Mouse (Mus musculus): ENCODE data around the gene Ctrl. TPM values are rescaled to one million over a fixed set of nuclear protein-coding genes. Genes with fewer than 3 reads are reported as not detected.

Gene Ctrl
- polyA plus RNA-seq, 1 experiment, result 1.5 TPM

GRCm38 (mm10) chr8:105959350-105959749 is 25.7 kb upstream of the Ctrl start:
- DNase-seq, result peak; percentile 88
- H3K27ac ChIP-seq (ENCODE audit: insufficient read depth, low read depth, low read length), result no peak overlapping the region
- WGBS, result 30% methylated on average over 7 of the region's 7 CpGs
- no peaks in the 10 kb centered on the region for H3K27me3 ChIP-seq (replicated peaks; ENCODE audit: control insufficient read depth, insufficient read depth, low read length)
- no peak overlapping the region for H3K4me3 ChIP-seq (ENCODE audit: insufficient read depth, low read depth, low read length)
- no peaks in the 10 kb centered on the region for H3K36me3 ChIP-seq (ENCODE audit: control insufficient read depth, insufficient read depth, low read length)
- TF ChIP-seq CTCF (conservative IDR thresholded peaks at IDR 0.05; ENCODE audit: insufficient read depth, insufficient read length, low read depth, low read length), result no peak
- no peak for TF ChIP-seq POLR2A (IDR thresholded peaks at IDR 0.05; ENCODE audit: low read depth, low read length)
- H3K4me1 ChIP-seq (ENCODE audit: control insufficient read depth, insufficient read depth, low read length), result peaks cover 8% of the 10 kb centered on the region

GRCm38 (mm10) chr8:105957813-105958212 is 24.2 kb upstream of the Ctrl start:
- no peak overlapping the region for H3K4me3 ChIP-seq (ENCODE audit: insufficient read depth, low read depth, low read length)
- WGBS, result 47% methylated on average over 3 of the region's 4 CpGs
- H3K27me3 ChIP-seq (replicated peaks; ENCODE audit: control insufficient read depth, insufficient read depth, low read length), result no peaks in the 10 kb centered on the region
- peaks cover 4% of the 10 kb centered on the region; the same call in 1 of the 2 replicates for H3K4me1 ChIP-seq (ENCODE audit: control insufficient read depth, insufficient read depth, low read length)
- peak; percentile 84 for DNase-seq
- H3K36me3 ChIP-seq (ENCODE audit: control insufficient read depth, insufficient read depth, low read length), result no peaks in the 10 kb centered on the region
- peak overlapping the region; percentile 6; the same call in 1 of the 2 replicates for H3K27ac ChIP-seq (ENCODE audit: insufficient read depth, low read depth, low read length)
- TF ChIP-seq POLR2A (IDR thresholded peaks at IDR 0.05; ENCODE audit: low read depth, low read length) (no peak), CTCF (conservative IDR thresholded peaks at IDR 0.05; ENCODE audit: insufficient read depth, insufficient read length, low read depth, low read length) (peak; percentile 31; the same call in 1 of the 2 replicates)

DNA sequence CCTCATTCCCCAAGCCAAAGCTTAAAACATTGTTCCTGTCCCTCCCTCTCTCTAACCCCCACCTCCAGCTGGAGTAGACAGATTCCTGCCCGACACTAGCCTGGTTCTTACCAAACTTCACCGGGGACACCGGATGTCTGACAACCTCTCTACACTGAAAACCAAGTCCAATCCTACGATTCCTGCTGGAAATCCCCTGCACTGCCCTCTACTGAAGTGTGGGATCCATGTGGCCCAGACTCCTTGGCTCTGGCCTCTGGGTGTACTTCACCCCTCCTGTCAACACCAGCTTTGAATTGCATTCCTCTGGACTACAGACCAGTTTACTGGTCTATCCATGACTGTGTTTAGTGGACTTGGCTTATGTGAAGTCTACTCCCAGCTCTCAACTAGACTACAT is 22.9 kb upstream of the Ctrl start:
- DNase-seq, result no peak
- Histone ChIP-seq H3K36me3 (ENCODE audit: control insufficient read depth, insufficient read depth, low read length) (no peaks in the 10 kb centered on the region), H3K4me1 (ENCODE audit: control insufficient read depth, insufficient read depth, low read length) (peaks cover 4% of the 10 kb centered on the region; the same call in 1 of the 2 replicates), H3K4me3 (ENCODE audit: insufficient read depth, low read depth, low read length) (no peak overlapping the region), H3K27me3 (replicated peaks; ENCODE audit: control insufficient read depth, insufficient read depth, low read length) (no peaks in the 10 kb centered on the region), H3K27ac (ENCODE audit: insufficient read depth, low read depth, low read length) (no peak overlapping the region)
- 82% methylated on average over 4 of the region's 4 CpGs for WGBS
- TF ChIP-seq CTCF (conservative IDR thresholded peaks at IDR 0.05; ENCODE audit: insufficient read depth, insufficient read length, low read depth, low read length), result no peak
- no peak for TF ChIP-seq POLR2A (IDR thresholded peaks at IDR 0.05; ENCODE audit: low read depth, low read length)

GRCm38 (mm10) chr8:105951057-105951659 is 17.5 kb upstream of the Ctrl start:
- TF ChIP-seq CTCF (conservative IDR thresholded peaks at IDR 0.05; ENCODE audit: insufficient read depth, insufficient read length, low read depth, low read length) (no peak), POLR2A (IDR thresholded peaks at IDR 0.05; ENCODE audit: low read depth, low read length) (no peak)
- WGBS, result 22% methylated on average over 7 of the region's 7 CpGs
- DNase-seq, result peak; percentile 64
- Histone ChIP-seq H3K4me3 (ENCODE audit: insufficient read depth, low read depth, low read length) (no peak overlapping the region), H3K27me3 (replicated peaks; ENCODE audit: control insufficient read depth, insufficient read depth, low read length) (no peaks in the 10 kb centered on the region), H3K4me1 (ENCODE audit: control insufficient read depth, insufficient read depth, low read length) (peaks cover 6% of the 10 kb centered on the region; the same call in 1 of the 2 replicates), H3K36me3 (ENCODE audit: control insufficient read depth, insufficient read depth, low read length) (no peaks in the 10 kb centered on the region), H3K27ac (ENCODE audit: insufficient read depth, low read depth, low read length) (peak overlapping the region; percentile 66)

DNA sequence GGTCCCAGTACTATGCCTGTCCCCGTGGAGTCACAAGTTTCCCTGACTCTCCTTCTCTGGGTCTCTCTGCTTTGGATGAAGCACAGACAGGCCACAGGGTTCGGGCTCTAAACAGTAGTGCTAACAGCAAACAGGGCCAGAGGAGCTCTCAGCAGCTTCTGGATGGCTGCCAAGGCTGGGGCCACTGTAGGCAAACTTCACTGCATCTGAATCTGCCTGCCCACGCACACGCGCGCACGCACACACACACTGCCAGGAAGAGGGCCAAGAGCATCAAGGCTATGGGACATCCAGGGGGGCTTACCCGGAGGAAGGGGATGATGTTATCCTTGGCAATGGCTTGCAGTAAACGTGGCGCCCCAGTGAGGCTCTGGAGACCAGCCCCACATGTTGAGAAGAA is 15.7 kb upstream of the Ctrl start:
- no peaks in the 10 kb centered on the region for H3K36me3 ChIP-seq (ENCODE audit: control insufficient read depth, insufficient read depth, low read length)
- TF ChIP-seq CTCF (conservative IDR thresholded peaks at IDR 0.05; ENCODE audit: insufficient read depth, insufficient read length, low read depth, low read length) (no peak), POLR2A (IDR thresholded peaks at IDR 0.05; ENCODE audit: low read depth, low read length) (no peak)
- H3K27ac ChIP-seq (ENCODE audit: insufficient read depth, low read depth, low read length), result no peak overlapping the region
- no peaks in the 10 kb centered on the region for H3K27me3 ChIP-seq (replicated peaks; ENCODE audit: control insufficient read depth, insufficient read depth, low read length)
- peaks cover 6% of the 10 kb centered on the region; the same call in 1 of the 2 replicates for H3K4me1 ChIP-seq (ENCODE audit: control insufficient read depth, insufficient read depth, low read length)
- H3K4me3 ChIP-seq (ENCODE audit: insufficient read depth, low read depth, low read length), result no peak overlapping the region
- DNase-seq, result peak; percentile 21
- 63% methylated on average over 10 of the region's 10 CpGs for WGBS

GRCm38 (mm10) chr8:105943321-105943739 is 9.7 kb upstream of the Ctrl start, which contains the start of gene Lcat:
TSS of gene Lcat (minus strand) at chr8:105943382.
- WGBS, result 91% methylated on average over 8 of the region's 8 CpGs
- H3K4me3 ChIP-seq (ENCODE audit: insufficient read depth, low read depth, low read length), result no peak within 1 kb of the TSS
- H3K27ac ChIP-seq (ENCODE audit: insufficient read depth, low read depth, low read length), result no peak within 1 kb of the TSS
- H3K36me3 ChIP-seq (ENCODE audit: control insufficient read depth, insufficient read depth, low read length), result no peaks in the 10 kb centered on the region
- DNase-seq, result no peak
- H3K27me3 ChIP-seq (replicated peaks; ENCODE audit: control insufficient read depth, insufficient read depth, low read length), result no peaks in the 10 kb centered on the region
- no peak for TF ChIP-seq CTCF (conservative IDR thresholded peaks at IDR 0.05; ENCODE audit: insufficient read depth, insufficient read length, low read depth, low read length)
- no peak for TF ChIP-seq POLR2A (IDR thresholded peaks at IDR 0.05; ENCODE audit: low read depth, low read length)
- no peaks in the 10 kb centered on the region for H3K4me1 ChIP-seq (ENCODE audit: control insufficient read depth, insufficient read depth, low read length)

GRCm38 (mm10) chr8:105942542-105942941 is 8.9 kb upstream of the Ctrl start:
- H3K4me3 ChIP-seq (ENCODE audit: insufficient read depth, low read depth, low read length), result no peak overlapping the region
- DNase-seq, result no peak
- H3K4me1 ChIP-seq (ENCODE audit: control insufficient read depth, insufficient read depth, low read length), result no peaks in the 10 kb centered on the region; the same call in 1 of the 2 replicates
- H3K36me3 ChIP-seq (ENCODE audit: control insufficient read depth, insufficient read depth, low read length), result no peaks in the 10 kb centered on the region
- TF ChIP-seq CTCF (conservative IDR thresholded peaks at IDR 0.05; ENCODE audit: insufficient read depth, insufficient read length, low read depth, low read length) (no peak), POLR2A (IDR thresholded peaks at IDR 0.05; ENCODE audit: low read depth, low read length) (no peak)
- H3K27me3 ChIP-seq (replicated peaks; ENCODE audit: control insufficient read depth, insufficient read depth, low read length), result no peaks in the 10 kb centered on the region
- 82% methylated on average over 5 of the region's 5 CpGs for WGBS
- no peak overlapping the region for H3K27ac ChIP-seq (ENCODE audit: insufficient read depth, low read depth, low read length)

All from kidney, adult 2 months (tissue).